Mouse (Mus musculus) myocyte (in vitro differentiated cells): ENCODE measurements around the gene Zfp207.

Experiments used
- E2F4 ChIP-seq: IDR thresholded peaks from one replicate; pipeline ENCODE4 v1.6.1; 2011; ENCODE audit warnings: mild to moderate bottlenecking, control low read depth, moderate library complexity; ENCODE audit not compliant: insufficient read depth
- MAX ChIP-seq: IDR thresholded peaks from one replicate; pipeline ENCODE4 v1.6.1; 2011; ENCODE audit warnings: low read depth, mild to moderate bottlenecking, control low read depth
- MYOG ChIP-seq, 3 experiments: IDR thresholded peaks; one replicate each; pipeline ENCODE4 v1.6.1; 2011; ENCODE audit warnings: control low read depth in 2 of 3, low read depth in 2 of 3, mild to moderate bottlenecking in 2 of 3; ENCODE audit not compliant: insufficient read length in 2 of 3, control insufficient read depth in 1 of 3, insufficient read depth in 1 of 3
- POLR2A ChIP-seq: IDR thresholded peaks from one replicate; pipeline ENCODE4 v1.6.1; 2011; ENCODE audit warnings: low read depth, mild to moderate bottlenecking, control low read depth, moderate library complexity; ENCODE audit not compliant: insufficient read length
- POLR2AphosphoS2 ChIP-seq: IDR thresholded peaks from one replicate; pipeline ENCODE4 v1.6.1; 2011; ENCODE audit warnings: low read depth, control low read depth; ENCODE audit not compliant: insufficient read length
- REST ChIP-seq: IDR thresholded peaks from one replicate; pipeline ENCODE4 v1.6.1; 2011; ENCODE audit warnings: mild to moderate bottlenecking, control low read depth, moderate library complexity; ENCODE audit not compliant: insufficient read depth, insufficient read length
- TCF12 ChIP-seq: IDR thresholded peaks from one replicate; pipeline ENCODE4 v1.6.1; 2011; ENCODE audit warnings: mild to moderate bottlenecking, control low read depth; ENCODE audit not compliant: poor library complexity, insufficient read depth, severe bottlenecking
- USF1 ChIP-seq: IDR thresholded peaks from one replicate; pipeline ENCODE4 v1.6.1; 2011; ENCODE audit warnings: low read depth, mild to moderate bottlenecking, control low read depth, moderate library complexity

DNA sequence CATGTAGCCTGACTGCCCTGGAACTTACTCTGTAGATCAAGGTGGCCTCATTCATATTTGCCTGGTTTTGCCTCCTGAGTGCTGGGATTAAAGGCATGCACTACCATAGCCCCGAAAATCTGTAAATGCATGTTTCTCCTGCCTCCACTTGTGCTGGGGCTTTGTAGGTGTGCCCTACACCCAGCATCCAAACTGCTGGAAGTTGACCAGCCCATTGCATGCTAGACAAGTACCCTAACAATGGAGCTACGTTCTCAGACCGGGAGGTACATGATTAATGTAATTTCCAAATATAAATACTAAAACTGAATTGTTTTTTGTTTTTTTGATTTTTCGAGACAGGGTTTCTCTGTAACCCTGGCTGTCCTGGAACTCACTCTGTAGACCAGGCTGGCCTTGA, 2.0 kb downstream of the Zfp207 start:
- TF ChIP-seq USF1: no peak
- TF ChIP-seq TCF12: no peak
- TF ChIP-seq POLR2A: no peak
- no peak for TF ChIP-seq E2F4
- TF ChIP-seq MAX: no peak
- TF ChIP-seq POLR2AphosphoS2: peak; percentile 7
- no peak for TF ChIP-seq MYOG (IDR thresholded peaks at IDR 0.05; ENCODE audit: control insufficient read depth in 1 of 3, insufficient read depth in 1 of 3, insufficient read length in 2 of 3, low read depth in 2 of 3)
- no peak for TF ChIP-seq REST
